Mouse (Mus musculus): Measurements from ENCODE around the gene Bbip1. TPM values are rescaled to one million over a fixed set of nuclear protein-coding genes. Genes with fewer than 3 reads are reported as not detected.

Gene Bbip1
- total RNA-seq, 2 experiments from 2014 or later, result 101 to 113 TPM

GRCm38 (mm10) chr19:53893711-53894171 is 50.7 kb downstream of the Bbip1 start:
- no peak for DNase-seq
- intact Hi-C loops (cut with DNase I), result no loop called here

GRCm38 (mm10) chr19:53892838-53893359 is 51.5 kb downstream of the Bbip1 start:
- intact Hi-C loops (cut with DNase I), result no loop called here
- no peak for DNase-seq

DNA sequence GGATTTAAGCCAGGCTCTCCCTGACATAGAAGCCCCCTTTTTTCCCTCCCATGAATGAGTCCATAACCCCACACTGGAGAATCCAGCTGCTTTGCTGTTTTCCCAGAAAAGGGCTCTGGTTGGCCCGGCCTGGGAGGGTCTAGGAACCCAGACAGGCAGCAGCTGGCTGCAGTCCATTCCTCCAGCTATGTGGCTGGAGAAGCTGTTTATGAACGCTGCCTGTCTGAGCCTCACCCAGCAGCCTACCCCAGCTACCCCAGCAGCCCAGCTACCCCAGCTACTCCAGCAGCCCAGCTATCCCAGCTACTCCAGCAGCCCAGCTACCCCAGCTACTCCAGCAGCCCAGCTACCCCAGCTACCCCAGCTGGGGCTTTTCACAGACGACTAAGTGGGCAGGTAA is 52.4 kb downstream of the Bbip1 start, which contains the start of gene Pdcd4:
Pdcd4 (plus strand) TSS at position 171 of the 400 bp plus-strand sequence.
- no peak for DNase-seq
- intact Hi-C loops (cut with DNase I), result no loop called here

DNA sequence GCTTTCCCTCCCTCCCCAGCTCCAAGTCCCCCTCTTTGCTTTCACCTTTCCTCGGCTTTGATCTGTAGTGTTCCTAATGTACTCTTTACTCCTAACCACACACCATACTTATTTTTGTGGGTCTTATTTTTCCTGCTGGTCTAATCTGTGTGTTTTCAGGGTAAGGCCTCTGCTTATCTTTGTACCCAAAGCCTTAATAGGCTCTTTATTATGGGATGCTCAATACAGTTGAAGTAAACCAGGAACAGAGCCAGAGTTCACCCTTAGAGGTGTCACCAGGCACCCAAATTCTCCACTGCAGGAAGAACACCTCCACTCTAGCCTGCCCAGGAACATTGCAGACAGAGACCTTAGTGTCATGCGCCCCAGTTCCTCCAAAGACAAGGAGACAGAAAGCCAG is 52.9 kb downstream of the Bbip1 start:
- DNase-seq, result no peak
- intact Hi-C loops (cut with DNase I), result no loop called here

GRCm38 (mm10) chr19:53890781-53891251 is 53.6 kb downstream of the Bbip1 start:
- DNase-seq, result no peak
- intact Hi-C loops (cut with DNase I), result no loop called here

DNA sequence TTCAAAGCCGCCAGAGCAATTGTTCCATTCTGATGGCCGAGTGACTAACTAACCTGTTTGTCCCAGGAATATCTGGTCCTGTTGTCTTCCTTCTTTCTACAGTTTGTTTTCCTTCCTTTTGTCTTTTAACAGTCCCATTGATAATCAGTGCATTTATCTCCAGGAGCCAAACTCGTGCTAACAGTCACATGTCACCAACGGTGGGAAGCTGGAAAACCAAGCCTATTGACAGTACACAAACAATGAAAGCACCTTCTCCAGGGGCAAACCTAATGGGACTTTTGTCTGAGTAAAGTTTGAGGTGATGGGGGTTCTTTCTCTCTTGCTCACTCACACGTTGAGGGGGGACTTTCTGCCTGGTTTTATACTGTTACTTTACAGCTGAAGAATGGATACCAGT is 54.2 kb downstream of the Bbip1 start:
- intact Hi-C loops (cut with DNase I), result no loop called here
- DNase-seq, result no peak

DNA sequence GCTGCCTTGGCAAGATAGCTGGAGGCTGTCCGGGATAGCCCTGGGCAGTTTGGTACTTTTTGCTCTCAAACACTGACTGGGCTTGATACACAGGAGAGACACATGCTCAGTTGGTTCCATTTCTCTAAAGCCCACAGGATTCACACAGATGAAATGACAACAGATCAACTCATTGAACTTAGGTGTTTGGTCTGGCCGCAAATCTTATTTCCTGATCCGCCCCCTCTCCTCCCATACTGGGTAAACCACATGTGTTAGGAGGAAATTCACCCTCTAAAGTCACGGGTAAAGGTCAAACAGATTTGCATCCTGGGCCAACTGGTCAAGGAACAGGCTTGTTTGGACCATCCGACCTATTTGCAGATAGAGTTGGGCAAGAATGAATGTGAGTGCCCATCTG is 54.9 kb downstream of the Bbip1 start:
- DNase-seq, result no peak
- intact Hi-C loops (cut with DNase I), result no loop called here

DNA sequence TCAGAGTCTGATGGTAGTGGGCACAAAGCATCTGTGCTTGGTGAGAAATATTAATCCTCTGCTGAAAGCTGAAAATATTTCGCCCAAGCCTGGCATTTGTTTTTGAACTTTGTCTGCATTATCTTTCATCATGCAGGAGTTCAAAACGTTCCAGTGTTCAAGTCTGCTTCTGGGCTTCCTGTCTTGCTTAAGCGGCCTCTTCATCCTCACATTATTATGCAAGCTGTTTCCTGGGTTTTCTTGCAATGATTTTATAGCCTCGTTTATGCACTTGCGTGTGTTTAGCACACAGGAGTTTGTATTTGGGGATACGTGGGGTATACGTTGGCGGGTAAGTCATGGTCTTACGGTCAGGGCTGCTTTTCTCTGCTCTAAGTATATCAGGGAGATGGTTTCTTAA is 56.1 kb downstream of the Bbip1 start:
- intact Hi-C loops (cut with DNase I), result no loop called here
- no peak for DNase-seq

DNA sequence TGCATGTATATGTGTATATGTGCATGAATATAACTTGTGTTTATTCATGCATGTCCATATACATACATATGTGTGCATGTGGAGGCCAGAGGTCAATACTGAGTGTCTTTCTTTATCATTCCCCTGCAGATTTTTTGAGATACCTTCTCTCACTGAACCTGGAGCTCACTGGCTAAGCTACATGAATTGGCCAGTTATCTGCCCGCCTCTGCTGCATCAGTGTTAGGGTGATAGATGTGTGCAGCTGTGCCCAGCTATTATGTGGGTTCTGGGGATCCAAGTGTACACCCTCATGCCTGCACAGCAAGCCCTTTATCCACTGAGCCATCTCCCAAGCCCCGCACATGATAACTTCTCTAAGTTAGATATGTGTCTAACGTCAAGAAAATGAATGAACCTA is 56.6 kb downstream of the Bbip1 start:
- intact Hi-C loops (cut with DNase I), result no loop called here
- DNase-seq, result no peak

- DNase-seq, result peak; percentile 24
- intact Hi-C loops (cut with DNase I), result no loop called here
Measured at GRCm38 (mm10) chr19:53886576-53887370, 57.7 kb downstream of the Bbip1 start.

DNA sequence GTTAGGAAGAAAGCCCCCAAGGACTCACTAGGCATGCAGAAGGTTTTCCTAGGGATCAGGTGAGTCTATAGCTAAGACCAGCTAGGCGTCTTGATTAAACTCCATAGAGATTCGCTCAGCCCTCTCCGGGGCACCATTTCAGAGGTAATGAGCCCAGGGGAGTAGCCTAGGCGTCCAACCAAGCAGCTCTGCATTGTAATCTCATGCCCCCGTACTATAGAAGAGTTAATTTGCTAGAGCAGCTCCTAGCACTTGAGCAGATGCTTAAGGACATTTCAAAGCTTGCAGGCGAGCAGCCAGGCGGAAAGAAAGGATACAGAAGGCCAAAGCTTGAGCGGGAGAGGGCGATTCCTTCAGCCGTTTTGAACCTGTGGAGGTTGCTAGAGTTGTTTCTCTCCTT is 59.0 kb downstream of the Bbip1 start:
- DNase-seq, result no peak
- intact Hi-C loops (cut with DNase I), result no loop called here

- no peak for DNase-seq
- intact Hi-C loops (cut with DNase I), result no loop called here
Measured at GRCm38 (mm10) chr19:53881786-53882185, 62.6 kb downstream of the Bbip1 start.

GRCm38 (mm10) chr19:53880460-53880859 is 64.0 kb downstream of the Bbip1 start:
- DNase-seq, result no peak
- intact Hi-C loops (cut with DNase I), result no loop called here

Other genes with a start within 250 kb of the Bbip1 start
- gene Pdcd4, start 52.4 kb downstream of the Bbip1 start, total RNA-seq (2021), result 10 to 100 TPM; 64.4 to 67.5 TPM
- 10 to 100 TPM; 75.7 to 85.3 TPM for gene Shoc2, start 321 bp downstream of the Bbip1 start, total RNA-seq (2021)
- gene Adra2a, start 99.5 kb upstream of the Bbip1 start, total RNA-seq (2021), result 10 to 100 TPM; 19.7 to 21.6 TPM